Mouse (Mus musculus): ENCODE results near the gene Cep41. TPM values are rescaled to one million over a fixed set of nuclear protein-coding genes. Genes with fewer than 3 reads are reported as not detected.
A peak's percentile ranks its signal among the peaks of the same experiment; 100 is the strongest.

Gene Cep41
- polyA plus RNA-seq (2015; fragmentation: Nextera tagmentation; extraction: Ambion mirVana), result 20.6 and 21.6 TPM in 2 replicates

DNA sequence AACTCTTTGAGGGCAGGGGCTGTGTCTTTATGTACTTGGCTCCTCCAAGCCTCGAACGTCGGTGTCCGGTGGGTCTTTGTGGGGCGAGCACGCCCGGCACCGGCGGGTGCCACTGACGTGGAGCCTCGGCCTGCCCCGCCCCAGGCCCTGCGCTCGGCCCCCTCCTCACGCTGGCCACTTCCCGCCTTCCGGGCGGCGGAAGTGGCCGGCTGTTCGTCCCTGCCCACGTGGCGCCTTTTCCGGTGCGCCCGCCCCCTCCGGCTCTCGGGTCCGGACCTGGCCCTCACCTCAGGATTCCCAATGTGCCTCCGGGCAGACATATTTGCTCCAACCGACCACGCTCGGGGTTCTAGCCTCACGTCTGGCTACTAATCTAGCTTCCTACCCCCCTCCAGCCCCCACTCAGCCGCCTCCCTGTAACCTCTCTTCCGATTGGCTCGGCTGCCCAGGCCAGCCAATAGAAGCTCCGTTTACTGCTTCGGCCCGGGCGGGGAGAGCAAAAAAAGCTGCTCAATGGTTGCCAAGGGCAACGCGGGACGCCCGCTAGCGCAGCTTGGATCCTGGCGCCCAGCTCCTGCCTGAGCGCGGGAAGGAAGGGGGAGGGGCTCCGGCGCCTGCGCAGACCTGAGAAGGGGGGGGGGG is at the start of gene Cep41:
Cep41 (minus strand) TSS at position 400 of the 642 bp plus-strand sequence.
- no peaks in the 10 kb centered on the region for H3K27me3 ChIP-seq (ENCODE audit: insufficient read depth, low read length)
- 4% methylated on average over 49 of the region's 52 CpGs for WGBS

DNA sequence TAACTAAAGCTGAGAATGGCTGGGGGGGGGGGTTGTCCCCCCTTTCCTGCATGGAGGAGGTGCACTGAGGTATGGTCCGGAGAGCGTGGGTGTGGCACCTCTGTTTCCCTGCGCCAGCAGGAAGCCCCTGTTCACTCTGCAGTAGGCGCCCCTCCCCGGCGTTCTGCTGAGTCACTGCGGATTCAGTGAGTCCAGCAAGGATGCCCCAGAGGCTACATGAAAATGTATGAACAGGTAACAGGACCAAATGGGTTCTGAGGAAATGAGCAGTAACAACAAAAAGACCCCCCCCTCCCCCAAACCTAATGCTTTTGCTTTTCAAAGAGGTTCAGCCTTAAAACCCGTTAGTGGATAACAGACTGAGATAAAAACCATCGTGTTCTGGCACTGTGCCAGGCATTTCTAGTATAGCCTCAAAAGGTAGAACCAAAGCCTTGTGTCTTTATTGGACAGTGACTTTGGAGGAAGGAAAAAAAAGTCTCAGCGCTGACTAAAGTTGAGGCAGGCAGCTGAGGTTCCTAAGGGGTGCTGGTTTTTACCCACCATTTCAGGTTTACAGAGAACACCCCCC is 45.7 kb upstream of the Cep41 start:
- peak overlapping the region; percentile 87 for H3K27ac ChIP-seq (ENCODE audit: low read length)
- H3K36me3 ChIP-seq (ENCODE audit: insufficient read depth, low read length), result peaks cover 53% of the 10 kb centered on the region
- peak overlapping the region; percentile 52 for H3K4me2 ChIP-seq (replicated peaks; ENCODE audit: low read depth, low read length)
- H3K4me3 ChIP-seq (ENCODE audit: low read length), result peak overlapping the region; percentile 65
- no peak for ATAC-seq (ENCODE audit: low FRiP score, low TSS enrichment)
- peaks cover 55% of the 10 kb centered on the region for H3K9me3 ChIP-seq (ENCODE audit: low read length)
- peak overlapping the region; percentile 80 for H3K9ac ChIP-seq (replicated peaks; ENCODE audit: low read length)
- peaks cover 12% of the 10 kb centered on the region for H3K4me1 ChIP-seq (ENCODE audit: insufficient read depth, low read length)
- H3K27me3 ChIP-seq (ENCODE audit: insufficient read depth, low read length), result no peaks in the 10 kb centered on the region
- 48% methylated on average over 10 of the region's 10 CpGs for WGBS

More for the DNA sequence above, at the start of gene Cep41:
- Histone ChIP-seq H3K9ac (replicated peaks; ENCODE audit: low read length) (peak within 1 kb of the TSS; percentile 76), H3K9me3 (ENCODE audit: low read length) (no peaks in the 10 kb centered on the region), H3K36me3 (ENCODE audit: insufficient read depth, low read length) (no peaks in the 10 kb centered on the region), H3K4me1 (ENCODE audit: insufficient read depth, low read length) (peaks cover 12% of the 10 kb centered on the region), H3K4me3 (ENCODE audit: low read length) (peak within 1 kb of the TSS; percentile 61), H3K4me2 (replicated peaks; ENCODE audit: low read depth, low read length) (peak within 1 kb of the TSS; percentile 65), H3K27ac (ENCODE audit: low read length) (peak within 1 kb of the TSS; percentile 94)
- peak; percentile 98 for ATAC-seq (ENCODE audit: low FRiP score, low TSS enrichment)

DNA sequence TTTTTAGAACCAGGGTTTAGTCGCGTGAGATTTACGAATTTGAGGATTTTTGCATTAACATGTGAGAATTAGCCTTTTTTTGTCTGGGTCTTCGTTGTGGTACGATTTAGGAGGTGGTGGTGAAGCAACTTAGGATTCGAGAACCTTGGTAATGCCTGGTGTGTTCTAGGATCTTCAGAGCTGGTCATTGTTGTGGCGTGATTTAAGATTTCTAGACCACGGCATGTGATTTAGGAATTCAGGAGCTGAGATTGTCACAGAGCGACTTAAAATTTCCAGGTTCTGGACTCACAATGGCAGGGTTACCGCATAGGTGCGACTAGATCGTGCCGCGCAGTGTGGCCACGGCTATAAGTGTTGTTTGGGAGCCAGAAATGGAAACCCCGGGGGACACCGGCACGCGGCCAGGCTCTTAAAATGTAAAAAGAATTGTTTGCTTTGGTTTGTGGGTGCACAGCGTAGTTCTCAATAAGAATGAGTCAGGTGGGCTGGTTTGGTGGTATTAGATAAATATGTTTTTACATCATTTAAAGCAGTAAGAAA is 45.0 kb upstream of the Cep41 start:
- H3K27ac ChIP-seq (ENCODE audit: low read length), result peak overlapping the region; percentile 87
- peak overlapping the region; percentile 80 for H3K9ac ChIP-seq (replicated peaks; ENCODE audit: low read length)
- no peaks in the 10 kb centered on the region for H3K27me3 ChIP-seq (ENCODE audit: insufficient read depth, low read length)
- H3K36me3 ChIP-seq (ENCODE audit: insufficient read depth, low read length), result peaks cover 50% of the 10 kb centered on the region
- H3K4me1 ChIP-seq (ENCODE audit: insufficient read depth, low read length), result peaks cover 17% of the 10 kb centered on the region
- H3K4me3 ChIP-seq (ENCODE audit: low read length), result peak overlapping the region; percentile 65
- no peak for ATAC-seq (ENCODE audit: low FRiP score, low TSS enrichment)
- H3K9me3 ChIP-seq (ENCODE audit: low read length), result peaks cover 55% of the 10 kb centered on the region
- 44% methylated on average over 20 of the region's 20 CpGs for WGBS
- H3K4me2 ChIP-seq (replicated peaks; ENCODE audit: low read depth, low read length), result peak overlapping the region; percentile 52

DNA sequence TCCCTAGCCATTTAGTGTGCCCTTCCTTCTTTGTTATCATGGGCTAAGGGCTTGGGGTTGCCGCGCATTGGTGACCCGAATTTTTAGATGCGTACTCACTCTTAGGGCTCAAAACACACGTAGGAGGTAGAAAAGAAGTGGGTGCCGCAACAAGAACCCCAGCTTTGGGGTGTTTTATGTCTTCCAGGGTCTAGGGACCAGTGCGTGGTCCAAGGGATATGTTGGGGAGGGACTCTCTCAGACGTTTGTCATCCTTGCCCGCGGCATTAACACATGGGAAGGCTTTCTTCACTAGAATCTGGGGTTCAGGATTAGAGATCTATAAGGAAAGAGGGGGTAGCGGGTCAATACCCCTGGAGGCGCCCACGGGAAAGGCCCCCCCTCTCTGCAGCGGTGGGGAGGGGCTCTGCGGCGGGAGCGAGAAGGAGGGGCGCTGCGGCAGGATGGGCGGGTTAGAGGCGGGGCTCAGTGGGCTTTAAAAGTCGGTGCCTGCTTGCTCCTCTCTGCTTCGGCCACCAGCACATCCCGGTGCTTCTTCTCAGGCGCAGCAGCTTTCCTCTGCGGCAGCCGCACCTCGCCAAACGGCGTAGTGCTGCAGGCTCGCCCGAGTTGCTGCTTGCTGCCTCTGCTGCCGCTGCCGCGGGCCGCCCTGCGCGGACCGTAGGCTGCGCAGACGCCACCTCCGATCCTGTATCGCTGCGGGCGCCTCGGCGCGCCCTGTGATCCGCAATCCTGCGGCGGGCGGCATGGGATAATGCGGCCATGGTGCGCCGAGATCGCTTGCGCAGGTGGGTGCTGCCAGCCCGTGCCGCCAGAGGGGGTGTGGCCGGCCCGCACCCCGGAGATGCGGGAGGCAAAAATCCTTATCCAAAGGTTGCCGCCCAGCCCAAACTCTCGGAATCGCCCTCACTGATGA is 44.3 kb upstream of the Cep41 start:
- Histone ChIP-seq H3K36me3 (ENCODE audit: insufficient read depth, low read length) (peaks cover 43% of the 10 kb centered on the region), H3K4me3 (ENCODE audit: low read length) (peak overlapping the region; percentile 65), H3K4me2 (replicated peaks; ENCODE audit: low read depth, low read length) (peak overlapping the region; percentile 52), H3K9me3 (ENCODE audit: low read length) (peaks cover 55% of the 10 kb centered on the region), H3K9ac (replicated peaks; ENCODE audit: low read length) (peak overlapping the region; percentile 80), H3K27me3 (ENCODE audit: insufficient read depth, low read length) (no peaks in the 10 kb centered on the region), H3K4me1 (ENCODE audit: insufficient read depth, low read length) (peaks cover 17% of the 10 kb centered on the region), H3K27ac (ENCODE audit: low read length) (peak overlapping the region; percentile 95)
- peak; percentile 76 for ATAC-seq (ENCODE audit: low FRiP score, low TSS enrichment)
- 47% methylated on average over 66 of the region's 66 CpGs for WGBS

DNA sequence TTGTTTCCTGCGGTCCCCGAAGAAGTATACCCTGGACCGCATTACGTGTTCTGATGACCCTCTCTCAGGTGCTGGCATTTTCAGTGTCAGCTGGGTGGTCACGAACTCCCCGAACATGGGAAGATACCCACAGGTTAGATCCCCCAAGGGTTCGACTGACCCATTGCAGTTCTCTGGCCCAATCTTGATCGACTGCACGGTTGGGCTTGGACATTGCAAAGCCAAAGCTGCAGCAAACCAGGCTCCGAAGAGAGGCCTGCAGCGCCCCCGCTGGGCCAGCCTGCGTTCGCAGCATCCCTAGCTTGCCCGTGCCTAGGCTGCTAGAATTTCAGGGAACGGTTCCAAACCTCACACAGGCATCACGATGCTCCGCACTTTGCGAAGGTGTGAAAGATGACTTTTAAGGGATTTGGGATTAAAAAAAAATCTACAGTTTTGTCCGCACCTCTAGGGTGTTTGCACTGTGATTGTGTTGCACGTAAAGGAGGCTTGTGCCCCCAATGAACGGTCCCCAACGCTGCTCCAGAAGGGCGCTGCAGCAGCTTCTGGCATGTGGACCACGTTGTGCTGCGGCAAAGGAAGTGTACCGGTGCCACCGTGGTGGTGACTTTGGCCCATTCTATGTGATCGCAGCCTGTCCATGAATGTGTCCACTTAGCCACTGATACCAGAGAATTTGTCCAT is 43.5 kb upstream of the Cep41 start:
- ATAC-seq (ENCODE audit: low FRiP score, low TSS enrichment), result peak; percentile 72
- Histone ChIP-seq H3K4me1 (ENCODE audit: insufficient read depth, low read length) (peaks cover 17% of the 10 kb centered on the region), H3K36me3 (ENCODE audit: insufficient read depth, low read length) (peaks cover 36% of the 10 kb centered on the region), H3K9me3 (ENCODE audit: low read length) (peaks cover 55% of the 10 kb centered on the region), H3K9ac (replicated peaks; ENCODE audit: low read length) (peak overlapping the region; percentile 43), H3K4me3 (ENCODE audit: low read length) (peak overlapping the region; percentile 65), H3K27ac (ENCODE audit: low read length) (peak overlapping the region; percentile 95), H3K4me2 (replicated peaks; ENCODE audit: low read depth, low read length) (peak overlapping the region; percentile 52), H3K27me3 (ENCODE audit: insufficient read depth, low read length) (no peaks in the 10 kb centered on the region)
- 48% methylated on average over 29 of the region's 29 CpGs for WGBS

DNA sequence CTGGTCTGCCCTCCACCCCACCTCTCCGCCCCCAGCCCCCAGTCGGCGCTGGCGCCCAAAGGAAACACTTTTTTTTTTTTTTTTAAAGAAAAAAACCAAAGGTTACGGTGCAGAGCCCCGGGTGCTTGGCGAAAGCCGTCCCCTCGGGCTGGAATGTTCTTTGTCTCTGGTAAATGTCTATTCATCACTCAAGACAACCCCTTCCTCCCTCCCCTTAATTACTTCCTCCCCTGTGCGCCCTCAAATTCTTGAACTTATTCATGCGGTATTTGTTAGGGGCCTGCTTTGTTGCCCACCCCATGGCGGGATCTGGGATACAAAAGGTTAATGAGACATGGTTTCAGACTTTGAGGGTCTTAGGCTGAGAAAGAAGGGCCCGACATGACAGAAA is 42.8 kb upstream of the Cep41 start:
- H3K9ac ChIP-seq (replicated peaks; ENCODE audit: low read length), result peak overlapping the region; percentile 43; the same call in 1 of the 2 replicates
- peaks cover 17% of the 10 kb centered on the region for H3K4me1 ChIP-seq (ENCODE audit: insufficient read depth, low read length)
- peak overlapping the region; percentile 95 for H3K27ac ChIP-seq (ENCODE audit: low read length)
- peaks cover 55% of the 10 kb centered on the region for H3K9me3 ChIP-seq (ENCODE audit: low read length)
- no peaks in the 10 kb centered on the region for H3K27me3 ChIP-seq (ENCODE audit: insufficient read depth, low read length)
- WGBS, result 54% methylated on average over 13 of the region's 13 CpGs
- peak overlapping the region; percentile 17; the same call in 1 of the 2 replicates for H3K4me3 ChIP-seq (ENCODE audit: low read length)
- peak overlapping the region; percentile 52 for H3K4me2 ChIP-seq (replicated peaks; ENCODE audit: low read depth, low read length)
- H3K36me3 ChIP-seq (ENCODE audit: insufficient read depth, low read length), result peaks cover 33% of the 10 kb centered on the region
- peak; percentile 18; the same call in 1 of the 2 replicates for ATAC-seq (ENCODE audit: low FRiP score, low TSS enrichment)

DNA sequence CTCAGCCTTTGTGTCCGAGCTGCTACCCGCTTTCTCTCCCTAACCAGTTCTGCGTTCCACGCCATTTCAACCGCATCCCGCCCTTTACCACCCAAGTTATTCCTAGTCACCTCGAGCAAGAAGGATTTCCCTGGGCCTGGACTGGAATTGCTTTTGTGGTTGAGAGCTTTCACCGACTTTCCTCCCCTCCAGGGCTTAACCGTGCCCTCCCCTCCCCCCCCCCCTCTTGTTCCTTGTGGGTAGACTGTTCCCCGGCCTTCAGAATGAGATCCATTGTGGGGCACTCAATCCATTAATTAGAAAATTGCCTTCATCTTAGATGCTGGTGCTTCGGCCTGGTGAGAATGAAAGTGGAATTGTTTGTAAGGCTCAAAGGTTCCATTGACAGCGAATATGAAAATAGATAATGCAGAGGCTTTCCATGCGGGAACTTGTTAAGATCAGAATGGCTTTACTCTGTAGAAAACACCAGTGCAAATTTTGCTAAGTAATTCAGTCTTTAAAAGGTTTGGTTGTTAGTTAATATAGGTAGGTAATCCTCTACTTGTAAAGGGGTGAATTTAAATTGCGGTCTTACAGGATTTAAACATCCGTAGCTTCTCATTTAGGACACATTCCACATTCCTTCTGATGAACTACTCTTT is 42.3 kb upstream of the Cep41 start:
- Histone ChIP-seq H3K27me3 (ENCODE audit: insufficient read depth, low read length) (no peaks in the 10 kb centered on the region), H3K36me3 (ENCODE audit: insufficient read depth, low read length) (peaks cover 32% of the 10 kb centered on the region), H3K4me2 (replicated peaks; ENCODE audit: low read depth, low read length) (peak overlapping the region; percentile 52), H3K4me3 (ENCODE audit: low read length) (peak overlapping the region; percentile 22), H3K9me3 (ENCODE audit: low read length) (peaks cover 55% of the 10 kb centered on the region), H3K4me1 (ENCODE audit: insufficient read depth, low read length) (peaks cover 17% of the 10 kb centered on the region), H3K27ac (ENCODE audit: low read length) (peak overlapping the region; percentile 95), H3K9ac (replicated peaks; ENCODE audit: low read length) (peak overlapping the region; percentile 56)
- 53% methylated on average over 15 of the region's 15 CpGs for WGBS
- no peak for ATAC-seq (ENCODE audit: low FRiP score, low TSS enrichment)

DNA sequence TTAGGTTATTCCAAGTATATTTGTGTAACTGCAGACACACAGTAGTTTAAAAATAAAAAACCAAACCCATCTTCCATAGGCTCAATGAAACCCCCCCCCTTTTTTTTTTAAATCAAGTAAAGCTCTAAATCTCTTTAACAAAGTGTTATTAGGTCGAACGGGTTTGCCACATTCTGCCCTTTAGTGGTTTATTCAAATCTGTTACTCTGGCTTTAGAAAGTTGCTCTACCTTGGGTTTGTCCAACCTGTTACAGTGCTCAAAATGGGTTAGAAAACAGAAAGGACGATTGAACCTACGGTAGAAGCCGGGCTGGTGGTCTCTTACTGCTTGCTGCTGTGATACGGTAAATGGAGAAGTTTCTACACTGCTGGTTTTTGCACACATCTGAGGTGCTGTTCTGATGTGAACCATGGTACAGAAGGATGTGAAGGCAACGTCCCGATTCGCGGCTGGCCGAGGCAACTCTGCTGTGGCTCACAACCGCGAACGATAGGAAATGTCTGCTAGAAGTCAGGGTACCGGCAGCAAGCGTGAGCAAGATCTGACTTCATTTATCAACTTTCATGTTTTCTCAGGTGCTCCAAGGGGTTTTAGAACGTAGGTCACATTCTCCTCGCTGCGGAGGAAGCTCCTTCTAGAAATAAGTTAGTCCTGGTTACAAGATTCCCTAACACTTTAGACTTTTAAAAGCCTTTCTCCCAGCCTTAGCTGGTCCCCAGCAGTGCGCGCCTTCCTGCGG is 41.6 kb upstream of the Cep41 start:
- Histone ChIP-seq H3K9ac (replicated peaks; ENCODE audit: low read length) (peak overlapping the region; percentile 56), H3K4me2 (replicated peaks; ENCODE audit: low read depth, low read length) (peak overlapping the region; percentile 52), H3K9me3 (ENCODE audit: low read length) (peaks cover 55% of the 10 kb centered on the region), H3K27ac (ENCODE audit: low read length) (peak overlapping the region; percentile 95), H3K4me1 (ENCODE audit: insufficient read depth, low read length) (peaks cover 24% of the 10 kb centered on the region), H3K27me3 (ENCODE audit: insufficient read depth, low read length) (no peaks in the 10 kb centered on the region), H3K4me3 (ENCODE audit: low read length) (peak overlapping the region; percentile 22), H3K36me3 (ENCODE audit: insufficient read depth, low read length) (peaks cover 28% of the 10 kb centered on the region)
- WGBS, result 42% methylated on average over 22 of the region's 22 CpGs
- ATAC-seq (ENCODE audit: low FRiP score, low TSS enrichment), result no peak

Measured in kidney, embryonic 16.5 days (tissue).